Mouse (Mus musculus): ENCODE results near the gene Ccdc117. TPM values are rescaled to one million over a fixed set of nuclear protein-coding genes. Genes with fewer than 3 reads are reported as not detected.

The Ccdc117 gene
- polyA plus RNA-seq, 1 experiment from 2014 or later, result 15.5 TPM

GRCm38 (mm10) chr11:5499961-5500644 lies 41.9 kb downstream of the Ccdc117 start:
- Histone ChIP-seq H3K9ac (ENCODE audit: low read depth, low read length) (no peak overlapping the region), H3K27ac (no peak overlapping the region), H3K4me1 (replicated peaks; ENCODE audit: insufficient read depth, low read length) (no peaks in the 10 kb centered on the region), H3K4me2 (ENCODE audit: low read length) (no peak overlapping the region), H3K4me3 (replicated peaks; ENCODE audit: low read depth, low read length) (no peak overlapping the region), H3K9me3 (replicated peaks; ENCODE audit: low read length) (no peaks in the 10 kb centered on the region), H3K27me3 (ENCODE audit: insufficient read depth, low read length) (no peaks in the 10 kb centered on the region), H3K36me3 (ENCODE audit: insufficient read depth, low read length) (no peaks in the 10 kb centered on the region)
- ATAC-seq (replicated peaks; ENCODE audit: low FRiP score, low read depth) (no peak), DNase-seq (ENCODE audit: low spot score) (no peak)
- no peak for TF ChIP-seq CTCF (IDR thresholded peaks at IDR 0.05; ENCODE audit: low read depth)
- WGBS, result 83% methylated on average over 11 of the region's 11 CpGs

DNA sequence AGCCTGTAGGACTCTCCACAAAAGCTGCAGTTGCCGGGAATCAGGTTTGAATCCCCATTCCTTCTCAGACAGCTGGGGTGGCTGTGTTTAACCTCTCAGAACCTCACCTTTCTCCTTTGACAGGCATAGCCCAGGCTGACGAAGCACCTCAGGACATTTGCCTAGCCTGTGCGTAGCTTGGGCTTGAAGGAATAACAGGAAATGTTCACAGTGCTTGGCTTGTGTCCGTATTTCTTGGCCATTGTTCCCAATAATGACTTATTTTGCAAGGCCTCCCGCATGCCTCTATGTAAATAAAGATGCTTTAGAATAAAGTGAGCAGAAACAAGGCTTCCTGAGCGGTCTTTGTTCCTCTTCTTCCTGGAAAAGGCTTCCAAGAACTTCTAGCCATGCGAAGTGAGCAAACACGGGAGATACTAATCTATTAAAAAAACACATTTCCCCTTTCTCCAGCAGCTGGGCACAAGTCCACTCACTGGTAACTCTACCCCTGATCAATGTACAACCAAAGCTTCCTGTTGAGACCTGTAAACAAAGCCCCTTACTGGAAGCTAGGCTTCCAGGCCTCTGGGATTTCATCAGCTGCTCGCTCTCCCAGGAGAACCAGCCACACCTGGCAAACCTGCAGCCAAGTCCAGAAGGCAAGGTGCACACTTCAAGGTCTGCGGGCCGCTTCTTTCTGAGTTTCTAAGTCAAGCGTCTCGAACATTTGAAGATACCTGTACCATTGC lies 42.9 kb downstream of the Ccdc117 start:
- no peak overlapping the region for H3K4me2 ChIP-seq (ENCODE audit: low read length)
- ATAC-seq (replicated peaks; ENCODE audit: low FRiP score, low read depth) (no peak; the same call in 1 of the 2 replicates), DNase-seq (ENCODE audit: low spot score) (peak; percentile 25)
- TF ChIP-seq CTCF (IDR thresholded peaks at IDR 0.05; ENCODE audit: low read depth), result no peak
- H3K36me3 ChIP-seq (ENCODE audit: insufficient read depth, low read length), result no peaks in the 10 kb centered on the region
- WGBS, result 51% methylated on average over 13 of the region's 13 CpGs
- no peak overlapping the region for H3K9ac ChIP-seq (ENCODE audit: low read depth, low read length)
- H3K9me3 ChIP-seq (replicated peaks; ENCODE audit: low read length), result no peaks in the 10 kb centered on the region
- peak overlapping the region; percentile 72 for H3K27ac ChIP-seq
- H3K27me3 ChIP-seq (ENCODE audit: insufficient read depth, low read length), result no peaks in the 10 kb centered on the region
- no peak overlapping the region for H3K4me3 ChIP-seq (replicated peaks; ENCODE audit: low read depth, low read length)
- no peaks in the 10 kb centered on the region for H3K4me1 ChIP-seq (replicated peaks; ENCODE audit: insufficient read depth, low read length)

- H3K36me3 ChIP-seq (ENCODE audit: insufficient read depth, low read length), result no peaks in the 10 kb centered on the region
- H3K27me3 ChIP-seq (ENCODE audit: insufficient read depth, low read length), result no peaks in the 10 kb centered on the region
- no peak for ATAC-seq (replicated peaks; ENCODE audit: low FRiP score, low read depth)
- no peaks in the 10 kb centered on the region for H3K9me3 ChIP-seq (replicated peaks; ENCODE audit: low read length)
- no peak overlapping the region for H3K4me3 ChIP-seq (replicated peaks; ENCODE audit: low read depth, low read length)
- TF ChIP-seq CTCF (IDR thresholded peaks at IDR 0.05; ENCODE audit: low read depth), result no peak
- peak overlapping the region; percentile 72 for H3K27ac ChIP-seq
- H3K9ac ChIP-seq (ENCODE audit: low read depth, low read length), result no peak overlapping the region
- 83% methylated on average over 9 of the region's 9 CpGs for WGBS
- DNase-seq (ENCODE audit: low spot score), result no peak
- no peaks in the 10 kb centered on the region for H3K4me1 ChIP-seq (replicated peaks; ENCODE audit: insufficient read depth, low read length)
- no peak overlapping the region for H3K4me2 ChIP-seq (ENCODE audit: low read length)
Measured at GRCm38 (mm10) chr11:5498422-5498821, 43.6 kb downstream of the Ccdc117 start.

- Histone ChIP-seq H3K9me3 (replicated peaks; ENCODE audit: low read length) (no peaks in the 10 kb centered on the region), H3K4me2 (ENCODE audit: low read length) (no peak overlapping the region), H3K4me1 (replicated peaks; ENCODE audit: insufficient read depth, low read length) (no peaks in the 10 kb centered on the region), H3K36me3 (ENCODE audit: insufficient read depth, low read length) (no peaks in the 10 kb centered on the region), H3K27ac (no peak overlapping the region), H3K27me3 (ENCODE audit: insufficient read depth, low read length) (no peaks in the 10 kb centered on the region), H3K4me3 (replicated peaks; ENCODE audit: low read depth, low read length) (no peak overlapping the region), H3K9ac (ENCODE audit: low read depth, low read length) (no peak overlapping the region)
- no peak for ATAC-seq (replicated peaks; ENCODE audit: low FRiP score, low read depth)
- WGBS, result 96% methylated on average over 13 of the region's 13 CpGs
- DNase-seq (ENCODE audit: low spot score), result no peak
- no peak; the same call in 1 of the 2 replicates for TF ChIP-seq CTCF (IDR thresholded peaks at IDR 0.05; ENCODE audit: low read depth)
Measured at GRCm38 (mm10) chr11:5496559-5497248, 45.3 kb downstream of the Ccdc117 start.

DNA sequence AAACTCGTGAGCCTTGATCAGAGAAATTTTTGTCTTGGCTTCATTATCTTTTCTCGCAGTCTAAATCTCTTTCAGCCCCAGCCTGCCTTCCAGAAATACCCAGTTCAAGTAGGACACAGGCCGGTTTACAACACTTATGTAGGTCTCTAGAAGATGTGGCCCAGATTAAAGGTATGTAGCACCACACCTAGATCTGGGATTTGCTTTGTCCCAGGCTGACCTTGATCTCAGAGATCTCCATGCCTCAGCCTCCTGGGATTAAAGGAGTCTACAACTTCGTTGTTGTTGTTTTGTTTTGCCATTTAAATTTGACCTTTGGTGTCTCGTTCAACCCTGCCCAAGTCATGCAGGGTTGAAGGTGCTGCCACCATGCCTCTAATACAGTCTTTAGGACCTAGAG lies 46.1 kb downstream of the Ccdc117 start:
- TF ChIP-seq CTCF (IDR thresholded peaks at IDR 0.05; ENCODE audit: low read depth), result no peak
- no peak overlapping the region for H3K4me2 ChIP-seq (ENCODE audit: low read length)
- no peak overlapping the region for H3K9ac ChIP-seq (ENCODE audit: low read depth, low read length)
- no peaks in the 10 kb centered on the region for H3K4me1 ChIP-seq (replicated peaks; ENCODE audit: insufficient read depth, low read length)
- no peak for DNase-seq (ENCODE audit: low spot score)
- no peaks in the 10 kb centered on the region for H3K36me3 ChIP-seq (ENCODE audit: insufficient read depth, low read length)
- no peak overlapping the region for H3K27ac ChIP-seq
- WGBS, result 84% methylated on average over 5 of the region's 5 CpGs
- no peaks in the 10 kb centered on the region for H3K9me3 ChIP-seq (replicated peaks; ENCODE audit: low read length)
- no peak overlapping the region for H3K4me3 ChIP-seq (replicated peaks; ENCODE audit: low read depth, low read length)
- H3K27me3 ChIP-seq (ENCODE audit: insufficient read depth, low read length), result no peaks in the 10 kb centered on the region
- ATAC-seq (replicated peaks; ENCODE audit: low FRiP score, low read depth), result no peak

GRCm38 (mm10) chr11:5495286-5495832 lies 46.6 kb downstream of the Ccdc117 start:
- Histone ChIP-seq H3K36me3 (ENCODE audit: insufficient read depth, low read length) (no peaks in the 10 kb centered on the region), H3K4me1 (replicated peaks; ENCODE audit: insufficient read depth, low read length) (no peaks in the 10 kb centered on the region), H3K27ac (no peak overlapping the region), H3K9ac (ENCODE audit: low read depth, low read length) (no peak overlapping the region), H3K4me2 (ENCODE audit: low read length) (no peak overlapping the region), H3K27me3 (ENCODE audit: insufficient read depth, low read length) (no peaks in the 10 kb centered on the region), H3K9me3 (replicated peaks; ENCODE audit: low read length) (no peaks in the 10 kb centered on the region), H3K4me3 (replicated peaks; ENCODE audit: low read depth, low read length) (no peak overlapping the region)
- WGBS, result 75% methylated on average over 12 of the region's 12 CpGs
- TF ChIP-seq CTCF (IDR thresholded peaks at IDR 0.05; ENCODE audit: low read depth), result no peak
- DNase-seq (ENCODE audit: low spot score) (no peak), ATAC-seq (replicated peaks; ENCODE audit: low FRiP score, low read depth) (no peak)
